Mouse (Mus musculus): ENCODE results near the gene Ttc33.

Gene Ttc33

GRCm38 (mm10) chr15:5185366-5186292 lies at the start of gene Ttc33:
Gene Ttc33 (plus strand): TSS chr15:5185525.
- peak; percentile 64 to 74 for DNase-seq (ENCODE audit: low spot score in 2 of 2)

- DNase-seq (ENCODE audit: low spot score in 2 of 2) = no peak
Observed at GRCm38 (mm10) chr15:5138021-5138856, 47.1 kb upstream of the Ttc33 start.

- no peak for DNase-seq (ENCODE audit: low spot score in 2 of 2)
Observed at GRCm38 (mm10) chr15:5139366-5139765, 46.0 kb upstream of the Ttc33 start.

- no peak for DNase-seq (ENCODE audit: low spot score in 2 of 2)
Observed at GRCm38 (mm10) chr15:5139863-5140262, 45.5 kb upstream of the Ttc33 start.

- DNase-seq (ENCODE audit: low spot score in 2 of 2) = no peak
Observed at GRCm38 (mm10) chr15:5140357-5140756, 45.0 kb upstream of the Ttc33 start.

GRCm38 (mm10) chr15:5142047-5142446 lies 43.3 kb upstream of the Ttc33 start:
- no peak for DNase-seq (ENCODE audit: low spot score in 2 of 2)

- DNase-seq (ENCODE audit: low spot score in 2 of 2) = no peak
Observed at GRCm38 (mm10) chr15:5142714-5143113, 42.6 kb upstream of the Ttc33 start.

GRCm38 (mm10) chr15:5143361-5144020 lies 41.8 kb upstream of the Ttc33 start, which contains the start of gene Prkaa1:
Gene Prkaa1 (plus strand): TSS chr15:5143861.
- peak; percentile 71 to 79 for DNase-seq (ENCODE audit: low spot score in 2 of 2)

GRCm38 (mm10) chr15:5144021-5144778 lies 41.1 kb upstream of the Ttc33 start:
- DNase-seq (ENCODE audit: low spot score in 2 of 2) = peak; percentile 70 to 75

- no peak for DNase-seq (ENCODE audit: low spot score in 2 of 2)
Observed at GRCm38 (mm10) chr15:5145196-5145945, 40.0 kb upstream of the Ttc33 start.

GRCm38 (mm10) chr15:5149187-5149586 lies 36.1 kb upstream of the Ttc33 start:
- DNase-seq (ENCODE audit: low spot score in 2 of 2) = no peak

GRCm38 (mm10) chr15:5152171-5152570 lies 33.2 kb upstream of the Ttc33 start:
- DNase-seq (ENCODE audit: low spot score in 2 of 2) = no peak

- DNase-seq (ENCODE audit: low spot score in 2 of 2) = no peak
Observed at GRCm38 (mm10) chr15:5154621-5155020, 30.7 kb upstream of the Ttc33 start.

- DNase-seq (ENCODE audit: low spot score in 2 of 2) = no peak
Observed at GRCm38 (mm10) chr15:5155093-5155492, 30.2 kb upstream of the Ttc33 start.

GRCm38 (mm10) chr15:5156355-5156754 lies 29.0 kb upstream of the Ttc33 start:
- DNase-seq (ENCODE audit: low spot score in 2 of 2) = no peak

GRCm38 (mm10) chr15:5157386-5157785 lies 27.9 kb upstream of the Ttc33 start:
- DNase-seq (ENCODE audit: low spot score in 2 of 2) = no peak

GRCm38 (mm10) chr15:5158827-5159226 lies 26.5 kb upstream of the Ttc33 start:
- DNase-seq (ENCODE audit: low spot score in 2 of 2) = no peak

GRCm38 (mm10) chr15:5165121-5165773 lies 20.1 kb upstream of the Ttc33 start:
- no peak for DNase-seq (ENCODE audit: low spot score in 2 of 2)

GRCm38 (mm10) chr15:5173217-5173820 lies 12.0 kb upstream of the Ttc33 start:
- DNase-seq (ENCODE audit: low spot score in 2 of 2) = no peak
